Mouse (Mus musculus) kidney, embryonic 16.5 days (tissue): ENCODE results near the gene Fam222b. TPM values are rescaled to one million over a fixed set of nuclear protein-coding genes. Genes with fewer than 3 reads are reported as not detected.

Experiments
- ATAC-seq: fragments of 200-750 bp; cut with Nextera tagmentation; 2 replicates; pipeline ENCODE4 v1.8.0; 2017; ENCODE audit warnings: moderate TSS enrichment; ENCODE audit not compliant: low FRiP score, low TSS enrichment
- H3K27ac ChIP-seq: fragments of 300-500 bp; sonication (generic); 2 replicates; pipeline ENCODE4 v1.5.1; 2014; ENCODE audit warnings: low read length
- H3K27me3 ChIP-seq: fragments of 300-500 bp; sonication (generic); 2 replicates; pipeline ENCODE4 v1.6.1; 2014; ENCODE audit warnings: low read length, control low read depth, mixed read lengths; ENCODE audit not compliant: insufficient read depth
- H3K36me3 ChIP-seq: fragments of 300-500 bp; sonication (generic); 2 replicates; pipeline ENCODE4 v1.6.1; 2014; ENCODE audit warnings: low read length, control low read depth, mixed read lengths; ENCODE audit not compliant: insufficient read depth
- H3K4me1 ChIP-seq: fragments of 300-500 bp; sonication (generic); 2 replicates; pipeline ENCODE4 v1.6.1; 2014; ENCODE audit warnings: low read length, control low read depth, mixed read lengths; ENCODE audit not compliant: insufficient read depth
- H3K4me2 ChIP-seq: fragments of 300-500 bp; sonication (generic); replicated peaks from 2 replicates; pipeline ENCODE4 v1.6.1; 2014; ENCODE audit warnings: low read depth, low read length
- H3K4me3 ChIP-seq: fragments of 300-500 bp; sonication (generic); 2 replicates; pipeline ENCODE4 v1.5.1; 2014; ENCODE audit warnings: mild to moderate bottlenecking, low read length
- H3K9ac ChIP-seq: fragments of 300-500 bp; sonication (generic); replicated peaks from 2 replicates; pipeline ENCODE4 v1.6.1; 2014; ENCODE audit warnings: low read length
- H3K9me3 ChIP-seq: fragments of 300-500 bp; sonication (generic); 2 replicates; pipeline ENCODE4 v1.6.1; 2016; ENCODE audit warnings: low read length, control low read depth
- WGBS: fragments of 180-500 bp; shearing (Covaris S2); extraction: QIAGEN DNeasy Blood & Tissue Kit; methylation state at CpG from one replicate; pipeline ENCODE4 v1.1.7; 2014; 5-methylcytosine and 5-hydroxymethylcytosine counted together
- polyA plus RNA-seq: library from polyadenylated mRNA; unstranded; fragments of >200 nt; fragmentation: Nextera tagmentation; extraction: Ambion mirVana; gene quantifications from 2 replicates; pipeline ENCODE4 v1.2.1, GENCODE M21; 2015

The Fam222b gene
- polyA plus RNA-seq, 1 experiment from 2014 or later: 14.8 TPM

GRCm38 (mm10) chr11:78067566-78067965 lies 26.9 kb upstream of the Fam222b start:
- Histone ChIP-seq H3K4me2 (no peak overlapping the region), H3K36me3 (0 out of 2 replicates have a peak, but pooled peaks cover 8% of the 10 kb centered on the region), H3K4me3 (no peak overlapping the region), H3K9me3 (no peaks in the 10 kb centered on the region), H3K27ac (no peak overlapping the region), H3K27me3 (no peaks in the 10 kb centered on the region), H3K4me1 (no peaks in the 10 kb centered on the region), H3K9ac (no peak overlapping the region)
- ATAC-seq: no peak
- WGBS: 72% methylated on average over 5 of the region's 5 CpGs

- Histone ChIP-seq H3K9me3 (no peaks in the 10 kb centered on the region), H3K4me3 (no peak overlapping the region), H3K36me3 (peaks cover 21% of the 10 kb centered on the region), H3K27me3 (no peaks in the 10 kb centered on the region), H3K9ac (no peak overlapping the region), H3K27ac (no peak overlapping the region), H3K4me1 (no peaks in the 10 kb centered on the region), H3K4me2 (no peak overlapping the region)
- ATAC-seq: no peak
- 88% methylated on average over 5 of the region's 5 CpGs for WGBS
These were observed 25.3 kb upstream of the Fam222b start for GRCm38 (mm10) chr11:78069130-78069529.

GRCm38 (mm10) chr11:78069646-78070045 lies 24.8 kb upstream of the Fam222b start:
- Histone ChIP-seq H3K4me1 (no peaks in the 10 kb centered on the region), H3K9ac (no peak overlapping the region), H3K27ac (no peak overlapping the region), H3K4me3 (no peak overlapping the region), H3K4me2 (no peak overlapping the region), H3K36me3 (peaks cover 26% of the 10 kb centered on the region), H3K9me3 (no peaks in the 10 kb centered on the region), H3K27me3 (no peaks in the 10 kb centered on the region)
- 81% methylated on average over 6 of the region's 6 CpGs for WGBS
- no peak; the same call in 1 of the 2 replicates for ATAC-seq

GRCm38 (mm10) chr11:78071938-78072337 lies 22.5 kb upstream of the Fam222b start:
- peaks cover 44% of the 10 kb centered on the region for H3K36me3 ChIP-seq
- H3K27ac ChIP-seq: no peak overlapping the region
- no peak for ATAC-seq
- no peaks in the 10 kb centered on the region for H3K4me1 ChIP-seq
- H3K9ac ChIP-seq: no peak overlapping the region
- H3K4me2 ChIP-seq: no peak overlapping the region
- H3K9me3 ChIP-seq: no peaks in the 10 kb centered on the region
- no peak overlapping the region for H3K4me3 ChIP-seq
- no peaks in the 10 kb centered on the region for H3K27me3 ChIP-seq
- 86% methylated on average over 5 of the region's 5 CpGs for WGBS

- no peaks in the 10 kb centered on the region for H3K27me3 ChIP-seq
- no peak overlapping the region for H3K27ac ChIP-seq
- no peak overlapping the region for H3K4me2 ChIP-seq
- no peak overlapping the region for H3K4me3 ChIP-seq
- 29% methylated on average over 6 of the region's 6 CpGs for WGBS
- H3K9me3 ChIP-seq: no peaks in the 10 kb centered on the region
- H3K9ac ChIP-seq: no peak overlapping the region
- H3K4me1 ChIP-seq: no peaks in the 10 kb centered on the region
- peaks cover 48% of the 10 kb centered on the region for H3K36me3 ChIP-seq
- ATAC-seq: no peak
These were observed 21.9 kb upstream of the Fam222b start for GRCm38 (mm10) chr11:78072425-78073130.

- H3K27me3 ChIP-seq: no peaks in the 10 kb centered on the region
- peaks cover 53% of the 10 kb centered on the region for H3K36me3 ChIP-seq
- H3K27ac ChIP-seq: no peak overlapping the region
- no peak for ATAC-seq
- H3K4me2 ChIP-seq: no peak overlapping the region
- no peak overlapping the region for H3K4me3 ChIP-seq
- 89% methylated on average over 9 of the region's 9 CpGs for WGBS
- no peaks in the 10 kb centered on the region for H3K9me3 ChIP-seq
- no peaks in the 10 kb centered on the region for H3K4me1 ChIP-seq
- H3K9ac ChIP-seq: no peak overlapping the region
These were observed 20.7 kb upstream of the Fam222b start for GRCm38 (mm10) chr11:78073577-78074276.

GRCm38 (mm10) chr11:78074277-78074652 lies 20.2 kb upstream of the Fam222b start:
- no peak for ATAC-seq
- Histone ChIP-seq H3K9ac (no peak overlapping the region), H3K27ac (no peak overlapping the region), H3K4me1 (peaks cover under 1% of the 10 kb centered on the region), H3K9me3 (no peaks in the 10 kb centered on the region), H3K4me3 (no peak overlapping the region), H3K27me3 (no peaks in the 10 kb centered on the region), H3K36me3 (peaks cover 53% of the 10 kb centered on the region), H3K4me2 (no peak overlapping the region)
- WGBS: 87% methylated on average over 2 of the region's 2 CpGs

GRCm38 (mm10) chr11:78074666-78075065 lies 19.8 kb upstream of the Fam222b start:
- H3K27ac ChIP-seq: no peak overlapping the region
- ATAC-seq: no peak
- WGBS: 93% methylated on average over 4 of the region's 4 CpGs
- H3K9ac ChIP-seq: no peak overlapping the region
- no peak overlapping the region for H3K4me2 ChIP-seq
- H3K36me3 ChIP-seq: peaks cover 53% of the 10 kb centered on the region
- H3K4me1 ChIP-seq: peaks cover 4% of the 10 kb centered on the region
- no peaks in the 10 kb centered on the region for H3K9me3 ChIP-seq
- H3K4me3 ChIP-seq: no peak overlapping the region
- no peaks in the 10 kb centered on the region for H3K27me3 ChIP-seq

- ATAC-seq: peak; percentile 92
- Histone ChIP-seq H3K9ac (peak within 1 kb of the TSS; percentile 76), H3K9me3 (no peaks in the 10 kb centered on the region), H3K36me3 (peaks cover 21% of the 10 kb centered on the region), H3K27me3 (no peaks in the 10 kb centered on the region), H3K4me1 (peaks cover 10% of the 10 kb centered on the region), H3K27ac (peak within 1 kb of the TSS; percentile 70), H3K4me2 (peak within 1 kb of the TSS; percentile 75), H3K4me3 (peak within 1 kb of the TSS; percentile 69)
- 1% methylated on average over 42 of the region's 42 CpGs for WGBS
These were observed 14.2 kb upstream of the Fam222b start, which contains the start of gene Eral1 for GRCm38 (mm10) chr11:78079961-78080921. Gene Eral1, minus strand, starts transcription at chr11:78080383.
